Mouse (Mus musculus): ENCODE data around the gene Hltf. TPM values are rescaled to one million over a fixed set of nuclear protein-coding genes. Genes with fewer than 3 reads are reported as not detected.

The Hltf gene
- polyA plus RNA-seq, 1 experiment from 2014 or later, result 18.1 TPM

DNA sequence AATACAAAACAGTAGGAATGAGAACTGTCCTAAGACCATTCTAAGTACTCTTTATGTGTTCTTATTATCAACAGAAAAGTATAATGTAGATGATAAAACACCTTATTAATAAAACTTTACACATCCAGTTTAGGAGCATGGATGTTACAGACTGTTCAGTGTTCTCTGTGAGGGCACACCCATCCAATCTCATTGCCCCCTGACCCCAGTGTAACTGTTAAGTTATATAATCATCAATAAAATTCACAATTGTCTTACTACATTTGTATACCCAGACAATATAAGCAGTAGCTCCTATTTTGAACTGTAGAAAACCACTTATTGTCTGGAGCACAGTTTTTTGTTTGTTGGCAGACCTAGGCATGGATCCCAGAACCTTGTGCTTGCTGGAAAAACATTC lies 83.6 kb downstream of the Hltf start:
- H3K27ac ChIP-seq (replicated peaks), result peak overlapping the region; percentile 57
- no peak overlapping the region for H3K4me3 ChIP-seq
- no peak for DNase-seq (ENCODE audit: low spot score)

DNA sequence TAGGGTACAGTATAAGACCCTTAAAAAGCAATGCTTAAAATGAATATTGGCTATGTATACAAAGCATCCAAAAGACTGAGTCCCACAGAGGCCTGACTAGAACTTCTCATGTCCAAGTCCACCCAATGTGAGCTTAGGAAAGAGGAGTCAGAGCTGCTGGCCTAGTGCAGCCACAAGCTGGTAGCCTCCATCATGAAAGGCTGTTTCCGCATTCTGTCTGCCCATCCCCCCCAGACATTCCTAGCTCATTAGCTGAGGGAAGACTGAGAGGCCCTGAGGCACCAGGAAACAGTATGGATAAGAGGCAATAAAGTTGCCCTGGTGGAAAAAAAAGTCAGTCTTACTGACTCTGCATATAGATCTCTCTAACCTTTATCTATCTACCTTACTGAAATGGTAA lies 84.1 kb downstream of the Hltf start:
- peak; percentile 70 for DNase-seq (ENCODE audit: low spot score)

More for the DNA sequence above, 83.6 kb downstream of the Hltf start:
- H3K9me3 ChIP-seq, result no peaks in the 10 kb centered on the region
- no peaks in the 10 kb centered on the region for H3K27me3 ChIP-seq (replicated peaks; ENCODE audit: low read depth, poor library complexity, severe bottlenecking)
- no peaks in the 10 kb centered on the region; the same call in 1 of the 2 replicates for H3K36me3 ChIP-seq (replicated peaks)
- peaks cover 23% of the 10 kb centered on the region for H3K4me1 ChIP-seq

DNA sequence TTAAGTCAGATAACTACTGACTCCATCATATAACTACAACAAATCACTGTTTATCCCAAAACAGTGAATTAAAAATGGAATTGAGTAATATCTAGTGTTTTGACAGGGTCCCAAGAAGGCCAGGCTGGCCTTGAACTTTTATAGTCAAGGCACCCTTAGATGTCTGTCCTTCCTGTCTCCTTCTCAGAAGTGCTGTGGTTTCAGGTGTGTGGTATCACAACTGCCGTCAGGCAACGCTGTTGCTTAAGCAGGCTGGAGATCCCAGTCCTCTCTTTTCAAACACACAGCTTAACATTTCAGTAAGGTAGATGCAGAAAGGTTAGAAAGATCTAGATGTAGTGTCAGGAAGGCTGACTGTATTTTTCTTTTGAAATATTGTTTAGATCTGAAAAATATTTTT lies 84.5 kb downstream of the Hltf start:
- H3K4me1 ChIP-seq, result peaks cover 29% of the 10 kb centered on the region
- H3K27ac ChIP-seq (replicated peaks), result peak overlapping the region; percentile 19; the same call in 1 of the 2 replicates
- no peaks in the 10 kb centered on the region for H3K27me3 ChIP-seq (replicated peaks; ENCODE audit: low read depth, poor library complexity, severe bottlenecking)
- H3K9me3 ChIP-seq, result no peaks in the 10 kb centered on the region
- no peak overlapping the region for H3K4me3 ChIP-seq
- H3K36me3 ChIP-seq (replicated peaks), result no peaks in the 10 kb centered on the region; the same call in 1 of the 2 replicates
- no peak for DNase-seq (ENCODE audit: low spot score)
- 82% methylated on average over 2 of the region's 2 CpGs for WGBS

More for the DNA sequence above, 84.1 kb downstream of the Hltf start:
- no peaks in the 10 kb centered on the region for H3K27me3 ChIP-seq (replicated peaks; ENCODE audit: low read depth, poor library complexity, severe bottlenecking)
- no peak overlapping the region for H3K4me3 ChIP-seq
- peaks cover 25% of the 10 kb centered on the region for H3K4me1 ChIP-seq
- WGBS, result 14% methylated on average over 1 of the region's 1 CpGs
- peak overlapping the region; percentile 57 for H3K27ac ChIP-seq (replicated peaks)
- H3K36me3 ChIP-seq (replicated peaks), result no peaks in the 10 kb centered on the region; the same call in 1 of the 2 replicates
- H3K9me3 ChIP-seq, result no peaks in the 10 kb centered on the region

DNA sequence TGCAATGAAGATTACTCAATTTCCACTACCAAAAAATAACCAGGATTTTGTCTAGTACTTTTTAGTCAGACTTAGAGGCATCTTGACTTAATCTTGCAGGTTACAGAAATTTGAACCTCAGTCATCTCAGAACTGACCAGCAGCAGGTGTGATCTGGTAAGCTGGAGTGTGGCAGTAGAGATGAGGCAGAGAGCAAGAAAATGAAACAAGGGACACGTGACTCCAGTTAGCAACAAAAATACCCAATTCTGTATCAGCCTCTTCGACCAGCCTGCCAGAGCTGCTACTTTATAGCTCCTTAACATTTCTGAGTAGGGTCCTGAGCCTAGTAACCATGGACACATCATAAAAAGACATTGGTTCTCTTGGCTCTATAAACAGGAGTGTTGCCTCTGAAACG lies 85.0 kb downstream of the Hltf start:
- 69% methylated on average over 3 of the region's 3 CpGs for WGBS
- DNase-seq (ENCODE audit: low spot score), result no peak
- H3K4me1 ChIP-seq, result peaks cover 33% of the 10 kb centered on the region

DNA sequence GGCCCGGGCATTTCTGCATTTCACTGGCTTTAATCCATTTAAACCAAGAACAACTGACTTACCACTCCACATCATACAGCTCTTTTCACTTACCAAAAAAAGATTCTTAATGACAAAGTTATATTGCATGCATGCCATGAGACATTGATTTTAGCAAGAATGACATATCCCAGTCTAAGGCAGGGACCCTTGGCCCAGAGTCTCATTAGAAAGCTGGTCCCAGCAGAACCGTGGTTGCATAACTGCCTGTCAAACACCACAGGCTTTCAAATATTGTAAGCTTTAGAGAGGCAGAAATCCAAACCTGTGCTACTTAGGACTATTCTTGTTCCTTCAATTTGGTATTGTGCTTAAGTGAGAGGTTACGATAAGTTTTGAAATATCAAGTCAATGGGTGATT lies 86.1 kb downstream of the Hltf start:
- DNase-seq (ENCODE audit: low spot score), result no peak
- H3K36me3 ChIP-seq (replicated peaks), result peaks cover 4% of the 10 kb centered on the region; the same call in 1 of the 2 replicates
- H3K27me3 ChIP-seq (replicated peaks; ENCODE audit: low read depth, poor library complexity, severe bottlenecking), result no peaks in the 10 kb centered on the region
- 78% methylated on average over 3 of the region's 3 CpGs for WGBS
- H3K27ac ChIP-seq (replicated peaks), result no peak overlapping the region
- H3K4me3 ChIP-seq, result no peak overlapping the region
- H3K4me1 ChIP-seq, result peaks cover 37% of the 10 kb centered on the region
- H3K9me3 ChIP-seq, result no peaks in the 10 kb centered on the region

More for the DNA sequence above, 85.0 kb downstream of the Hltf start:
- H3K27ac ChIP-seq (replicated peaks), result no peak overlapping the region
- H3K36me3 ChIP-seq (replicated peaks), result no peaks in the 10 kb centered on the region; the same call in 1 of the 2 replicates
- H3K4me3 ChIP-seq, result no peak overlapping the region
- H3K9me3 ChIP-seq, result no peaks in the 10 kb centered on the region
- no peaks in the 10 kb centered on the region for H3K27me3 ChIP-seq (replicated peaks; ENCODE audit: low read depth, poor library complexity, severe bottlenecking)

DNA sequence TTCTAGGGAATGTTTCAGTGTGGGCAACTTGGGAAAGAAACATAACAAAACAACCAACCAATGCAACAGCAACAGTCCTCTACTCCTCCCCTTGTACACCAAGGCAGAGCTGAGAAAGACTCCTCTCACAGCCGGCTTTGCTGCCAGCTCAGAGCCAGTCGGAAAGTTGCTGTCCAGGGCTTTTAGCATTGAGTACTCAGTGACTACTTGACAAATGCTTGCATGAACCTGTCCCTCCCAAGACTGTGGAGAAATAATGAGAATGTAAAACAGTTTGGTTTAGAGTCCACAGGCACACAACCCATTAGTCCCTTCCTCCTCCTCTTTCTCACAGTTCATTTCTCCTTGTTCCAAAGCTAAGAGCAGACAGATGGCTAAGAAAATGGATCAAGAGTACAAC lies 86.8 kb downstream of the Hltf start:
- Histone ChIP-seq H3K4me1 (peaks cover 37% of the 10 kb centered on the region), H3K9me3 (no peaks in the 10 kb centered on the region), H3K27me3 (replicated peaks; ENCODE audit: low read depth, poor library complexity, severe bottlenecking) (no peaks in the 10 kb centered on the region), H3K27ac (replicated peaks) (no peak overlapping the region), H3K4me3 (no peak overlapping the region), H3K36me3 (replicated peaks) (peaks cover 10% of the 10 kb centered on the region; the same call in 1 of the 2 replicates)
- DNase-seq (ENCODE audit: low spot score), result no peak
- 33% methylated on average over 2 of the region's 2 CpGs for WGBS

DNA sequence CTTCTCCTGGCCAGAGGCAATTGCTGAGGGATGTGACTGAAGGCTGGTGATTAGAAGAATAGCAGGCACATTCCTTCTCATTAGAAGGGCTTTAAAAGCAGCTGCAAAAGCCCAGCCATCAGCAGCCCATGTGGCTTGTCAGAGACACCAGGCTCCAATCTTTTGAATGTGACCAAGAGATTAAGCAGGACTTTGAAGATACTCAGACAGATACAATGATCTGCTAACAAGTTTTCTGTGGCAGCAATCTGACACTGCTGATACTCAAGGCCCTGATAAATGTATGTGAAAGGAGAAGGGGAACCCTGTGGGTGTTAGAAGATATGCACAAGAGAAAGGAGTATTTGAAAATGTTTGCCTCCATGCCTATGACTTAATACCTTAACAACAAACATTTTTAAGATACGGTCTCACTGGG lies 88.1 kb downstream of the Hltf start:
- Histone ChIP-seq H3K9me3 (no peaks in the 10 kb centered on the region), H3K27me3 (replicated peaks; ENCODE audit: low read depth, poor library complexity, severe bottlenecking) (no peaks in the 10 kb centered on the region), H3K36me3 (replicated peaks) (peaks cover 18% of the 10 kb centered on the region; the same call in 1 of the 2 replicates), H3K4me1 (peaks cover 37% of the 10 kb centered on the region), H3K4me3 (no peak overlapping the region), H3K27ac (replicated peaks) (no peak overlapping the region)
- DNase-seq (ENCODE audit: low spot score), result peak; percentile 38
- WGBS, result 46% methylated on average over 1 of the region's 1 CpGs

DNA sequence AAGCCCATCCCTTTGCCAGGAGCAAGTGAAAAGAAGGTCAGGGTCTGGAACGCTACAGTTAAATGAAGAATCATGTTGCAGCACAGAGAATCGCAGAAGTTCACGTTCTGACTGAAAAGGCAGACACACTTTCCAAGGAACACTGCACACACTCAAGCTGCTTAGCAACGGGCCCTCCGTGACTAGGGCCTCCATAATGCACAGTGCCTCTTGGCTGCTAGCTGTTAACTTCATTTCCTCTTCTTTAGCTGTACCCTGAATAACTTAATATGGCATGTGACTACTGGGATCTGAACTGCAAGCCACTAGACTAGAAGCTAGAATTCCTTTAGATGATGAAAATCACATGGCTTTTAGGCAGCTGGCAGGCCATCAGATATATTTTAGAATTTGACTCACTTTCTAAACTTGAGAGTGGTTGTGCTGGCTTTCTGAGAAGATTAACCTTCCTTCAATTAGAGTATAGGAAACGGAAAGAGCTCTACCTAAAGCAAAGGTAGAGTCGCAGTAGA lies 89.3 kb downstream of the Hltf start:
- Histone ChIP-seq H3K27me3 (replicated peaks; ENCODE audit: low read depth, poor library complexity, severe bottlenecking) (no peaks in the 10 kb centered on the region), H3K4me3 (no peak overlapping the region), H3K9me3 (no peaks in the 10 kb centered on the region), H3K4me1 (peaks cover 29% of the 10 kb centered on the region), H3K36me3 (replicated peaks) (peaks cover 18% of the 10 kb centered on the region; the same call in 1 of the 2 replicates), H3K27ac (replicated peaks) (no peak overlapping the region)
- peak; percentile 44 for DNase-seq (ENCODE audit: low spot score)
- WGBS, result 55% methylated on average over 7 of the region's 7 CpGs

DNA sequence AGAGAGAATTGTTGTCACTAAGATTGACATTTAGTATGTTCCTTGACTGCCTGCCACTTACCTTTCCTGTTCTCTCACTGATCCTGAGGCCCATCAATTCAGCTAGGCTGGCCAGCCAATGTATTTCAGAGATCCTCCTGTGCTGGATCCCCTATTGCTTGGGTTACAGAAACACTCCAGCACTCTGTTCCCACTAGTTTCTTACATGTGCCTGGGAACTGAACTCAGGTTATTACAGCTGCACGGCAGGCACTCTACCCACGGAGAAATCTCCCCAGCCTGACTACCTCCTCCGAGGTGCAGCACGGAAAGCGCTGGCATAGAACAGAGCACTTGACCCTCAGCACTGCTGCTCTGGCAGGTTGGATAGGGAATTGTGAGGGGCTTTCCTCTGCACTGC lies 90.0 kb downstream of the Hltf start:
- no peak for DNase-seq (ENCODE audit: low spot score)
- WGBS, result 84% methylated on average over 5 of the region's 5 CpGs
- peak overlapping the region; percentile 32; the same call in 1 of the 2 replicates for H3K27ac ChIP-seq (replicated peaks)

DNA sequence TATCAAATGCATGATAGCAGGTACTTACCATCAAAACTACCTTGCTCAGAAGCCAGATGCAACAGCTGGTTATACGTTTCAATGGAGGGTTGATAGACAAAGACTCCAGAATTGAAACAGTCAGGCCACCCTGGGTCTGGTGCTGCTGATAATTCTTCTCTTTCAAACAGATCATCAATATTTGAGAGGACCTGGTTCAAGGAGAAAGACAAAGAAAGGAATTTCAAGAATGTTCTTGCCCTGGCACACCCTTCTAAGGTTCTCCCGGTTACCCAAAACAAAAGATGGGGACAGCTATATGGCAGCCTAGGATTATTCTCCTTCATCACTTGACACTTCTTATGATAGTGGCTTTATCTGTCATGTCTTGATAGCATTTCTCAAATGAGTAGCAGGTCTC lies 92.9 kb downstream of the Hltf start:
- H3K36me3 ChIP-seq (replicated peaks), result peaks cover 18% of the 10 kb centered on the region; the same call in 1 of the 2 replicates
- no peak for DNase-seq (ENCODE audit: low spot score)
- H3K27me3 ChIP-seq (replicated peaks; ENCODE audit: low read depth, poor library complexity, severe bottlenecking), result peaks cover 3% of the 10 kb centered on the region; the same call in 1 of the 2 replicates
- WGBS, result 86% methylated on average over 2 of the region's 2 CpGs
- H3K4me1 ChIP-seq, result peaks cover 29% of the 10 kb centered on the region
- no peak overlapping the region for H3K27ac ChIP-seq (replicated peaks)
- no peaks in the 10 kb centered on the region for H3K9me3 ChIP-seq
- H3K4me3 ChIP-seq, result no peak overlapping the region

More for the DNA sequence above, 90.0 kb downstream of the Hltf start:
- H3K9me3 ChIP-seq, result no peaks in the 10 kb centered on the region
- no peaks in the 10 kb centered on the region for H3K27me3 ChIP-seq (replicated peaks; ENCODE audit: low read depth, poor library complexity, severe bottlenecking)
- peaks cover 25% of the 10 kb centered on the region for H3K4me1 ChIP-seq
- H3K36me3 ChIP-seq (replicated peaks), result peaks cover 18% of the 10 kb centered on the region; the same call in 1 of the 2 replicates
- no peak overlapping the region for H3K4me3 ChIP-seq

DNA sequence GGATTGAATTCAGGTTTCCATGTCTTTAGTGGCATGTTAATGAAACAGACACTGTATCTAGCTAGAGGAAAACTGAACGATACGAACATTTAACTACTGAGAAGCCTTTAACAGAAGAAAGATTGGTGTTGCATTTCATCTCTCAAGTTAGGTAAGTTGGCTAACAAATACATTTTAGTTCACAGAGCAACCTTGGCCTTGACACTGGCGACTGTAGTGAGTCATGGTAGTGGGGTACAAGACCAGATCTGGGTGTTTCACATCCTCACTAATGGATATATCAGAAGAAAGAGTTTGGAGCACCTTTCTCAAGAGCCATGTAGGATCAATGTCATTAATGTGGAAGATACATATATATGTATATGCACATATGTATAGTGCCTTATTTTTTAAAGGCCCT lies 94.0 kb downstream of the Hltf start:
- H3K4me1 ChIP-seq, result peaks cover 23% of the 10 kb centered on the region
- H3K27ac ChIP-seq (replicated peaks), result no peak overlapping the region
- no peak overlapping the region for H3K4me3 ChIP-seq
- no peak for DNase-seq (ENCODE audit: low spot score)
- peaks cover 18% of the 10 kb centered on the region; the same call in 1 of the 2 replicates for H3K36me3 ChIP-seq (replicated peaks)
- WGBS, result 91% methylated on average over 3 of the region's 3 CpGs
- H3K27me3 ChIP-seq (replicated peaks; ENCODE audit: low read depth, poor library complexity, severe bottlenecking), result peaks cover 8% of the 10 kb centered on the region; the same call in 1 of the 2 replicates
- H3K9me3 ChIP-seq, result no peaks in the 10 kb centered on the region

DNA sequence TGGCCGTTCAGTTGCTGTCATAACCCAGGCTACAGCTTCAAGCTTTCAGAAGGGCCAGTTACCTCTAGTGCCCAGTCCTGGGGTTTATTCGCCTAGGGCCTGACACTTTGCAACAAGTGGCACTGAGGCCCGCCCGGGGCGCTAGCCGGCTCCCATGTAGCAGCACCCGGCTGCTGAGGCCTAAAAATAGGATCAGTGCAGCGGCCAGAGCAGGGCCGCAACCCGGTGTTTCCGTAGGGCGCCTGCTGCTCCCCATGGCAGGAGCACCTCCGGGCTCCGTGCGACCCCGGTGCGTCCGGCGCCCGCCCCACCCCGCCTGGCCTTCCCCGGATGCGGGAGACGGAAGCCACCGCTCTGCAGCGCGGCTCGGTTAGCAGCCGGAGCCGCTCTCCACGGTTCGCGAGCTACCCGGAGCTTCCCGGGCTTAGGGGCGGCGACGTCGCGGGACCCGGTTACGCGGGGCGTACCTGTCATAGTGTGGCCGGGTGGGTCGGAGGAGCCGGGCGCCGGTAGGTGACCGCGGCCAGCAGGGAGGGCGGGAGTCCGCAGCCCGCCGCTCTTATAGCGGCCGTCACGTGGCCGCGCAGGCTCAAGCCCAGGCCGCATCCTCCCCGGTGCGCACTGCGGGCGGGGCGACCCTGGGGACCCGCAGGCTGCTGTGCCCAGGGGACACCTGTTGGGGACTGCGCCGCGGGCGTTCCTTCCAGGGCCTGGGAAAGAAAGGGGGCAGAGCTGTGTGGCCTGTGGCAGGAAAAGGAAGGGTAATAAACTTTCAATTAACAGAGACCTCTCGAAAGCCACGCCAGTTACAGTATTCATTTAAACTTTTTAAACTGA lies 97.1 kb downstream of the Hltf start, which contains the start of gene Gyg:
TSS of gene Gyg (minus strand) at position 787 of the 837 bp plus-strand sequence.
- Histone ChIP-seq H3K4me1 (peaks cover 10% of the 10 kb centered on the region; the same call in 1 of the 2 replicates), H3K36me3 (replicated peaks) (0 out of 2 replicates have a peak, but pooled peaks cover 5% of the 10 kb centered on the region), H3K4me3 (peak within 1 kb of the TSS; percentile 84), H3K27ac (replicated peaks) (peak within 1 kb of the TSS; percentile 87), H3K9me3 (peaks cover 6% of the 10 kb centered on the region; the same call in 1 of the 2 replicates), H3K27me3 (replicated peaks; ENCODE audit: low read depth, poor library complexity, severe bottlenecking) (peaks cover 8% of the 10 kb centered on the region; the same call in 1 of the 2 replicates)
- peak; percentile 75 for DNase-seq (ENCODE audit: low spot score)
- 1% methylated on average over 73 of the region's 73 CpGs for WGBS

Data from embryonic facial prominence, embryonic 10.5 days (tissue).